Mouse (Mus musculus) small intestine, adult 2 months (tissue): ENCODE data around the gene Ubash3a. TPM values are rescaled to one million over a fixed set of nuclear protein-coding genes. Genes with fewer than 3 reads are reported as not detected.

Experiments
- H3K27ac ChIP-seq: fragments of 200-500 bp; 2 replicates; pipeline ENCODE4 v1.5.1; 2012; ENCODE audit warnings: low read depth, low read length, control low read depth, inconsistent platforms; ENCODE audit not compliant: insufficient read depth
- H3K27me3 ChIP-seq: fragments of 200-500 bp; 2 replicates; pipeline ENCODE4 v1.6.1; 2012; ENCODE audit warnings: mild to moderate bottlenecking, moderate library complexity, low read length, inconsistent platforms; ENCODE audit not compliant: control insufficient read depth, insufficient read depth
- H3K36me3 ChIP-seq: fragments of 200-500 bp; 2 replicates; pipeline ENCODE4 v1.6.1; 2012; ENCODE audit warnings: mild to moderate bottlenecking, low read length, control low read depth, inconsistent platforms; ENCODE audit not compliant: control insufficient read depth, insufficient read depth
- H3K4me1 ChIP-seq: fragments of 200-500 bp; 2 replicates; pipeline ENCODE4 v1.6.1; 2012; ENCODE audit warnings: low read length, inconsistent platforms, mixed read lengths; ENCODE audit not compliant: control insufficient read depth, insufficient read depth, insufficient read length
- H3K4me3 ChIP-seq: fragments of 200-500 bp; 2 replicates; pipeline ENCODE4 v1.5.1; 2012; ENCODE audit warnings: low read depth, mild to moderate bottlenecking, control low read depth, inconsistent platforms, low read length, moderate library complexity
- CTCF ChIP-seq: fragments of 200-500 bp; IDR thresholded peaks from 2 replicates; pipeline ENCODE4 v1.5.1; 2012; ENCODE audit warnings: low read depth, mild to moderate bottlenecking, control low read depth, inconsistent platforms, low read length, moderate library complexity, mixed read lengths; ENCODE audit not compliant: insufficient replicate concordance, insufficient read length; ENCODE audit errors: extremely low read depth
- POLR2A ChIP-seq: fragments of 200-500 bp; IDR thresholded peaks from 2 replicates; pipeline ENCODE4 v1.6.1; 2012; ENCODE audit warnings: low read depth, mild to moderate bottlenecking, control low read depth, inconsistent platforms, low read length, moderate library complexity
- WGBS: fragments of 180-500 bp; shearing (Covaris S2); methylation state at CpG from one replicate; pipeline ENCODE4 v1.1.7; 2018; 5-methylcytosine and 5-hydroxymethylcytosine counted together
- polyA plus RNA-seq: library from polyadenylated mRNA; depleted of rRNA; stranded (reverse); fragments of >200 nt; gene quantifications from 2 replicates; pipeline ENCODE4 v1.2.3, GENCODE M21; 2012

Gene Ubash3a
- polyA plus RNA-seq, 1 experiment, result 0.98 TPM

DNA sequence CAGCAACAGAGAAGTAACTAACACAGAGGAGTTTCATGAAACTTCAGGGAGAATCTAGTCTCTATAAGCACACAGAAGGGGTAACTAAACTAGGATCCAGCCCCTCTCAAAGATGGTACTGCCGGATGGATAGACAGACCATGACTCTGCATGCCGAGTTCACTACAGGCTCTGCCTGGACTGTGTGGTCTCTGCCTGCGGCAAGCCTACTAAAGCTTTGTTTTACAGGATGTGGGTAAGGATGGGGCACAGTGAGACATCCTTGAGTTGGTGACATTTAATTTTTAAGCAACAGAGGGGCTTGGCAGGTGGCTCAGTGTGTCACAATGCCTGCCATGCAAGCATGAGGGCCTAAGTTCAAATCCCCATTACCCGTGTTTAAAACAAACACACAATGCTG lies 31.4 kb upstream of the Ubash3a start:
- no peak overlapping the region for H3K27ac ChIP-seq
- WGBS, result 78% methylated on average over 4 of the region's 4 CpGs

GRCm38 (mm10) chr17:31181490-31181889 lies 26.2 kb upstream of the Ubash3a start:
- no peaks in the 10 kb centered on the region for H3K27me3 ChIP-seq
- no peaks in the 10 kb centered on the region for H3K36me3 ChIP-seq
- no peak overlapping the region for H3K4me3 ChIP-seq
- no peak overlapping the region for H3K27ac ChIP-seq
- TF ChIP-seq POLR2A (no peak), CTCF (no peak)
- peaks cover 5% of the 10 kb centered on the region; the same call in 1 of the 2 replicates for H3K4me1 ChIP-seq
- WGBS, result 85% methylated on average over 4 of the region's 4 CpGs

More for the DNA sequence above, 31.4 kb upstream of the Ubash3a start:
- H3K4me1 ChIP-seq, result no peaks in the 10 kb centered on the region
- no peaks in the 10 kb centered on the region for H3K36me3 ChIP-seq
- no peak overlapping the region for H3K4me3 ChIP-seq
- no peaks in the 10 kb centered on the region for H3K27me3 ChIP-seq
- TF ChIP-seq POLR2A, result no peak
- TF ChIP-seq CTCF, result no peak

GRCm38 (mm10) chr17:31183180-31183974 lies 24.3 kb upstream of the Ubash3a start:
- no peaks in the 10 kb centered on the region for H3K36me3 ChIP-seq
- H3K27ac ChIP-seq, result peak overlapping the region; percentile 29; the same call in 1 of the 2 replicates
- TF ChIP-seq POLR2A (no peak), CTCF (no peak)
- no peak overlapping the region for H3K4me3 ChIP-seq
- H3K27me3 ChIP-seq, result no peaks in the 10 kb centered on the region
- 23% methylated on average over 12 of the region's 12 CpGs for whole genome bisulfite sequencing
- peaks cover 5% of the 10 kb centered on the region; the same call in 1 of the 2 replicates for H3K4me1 ChIP-seq

DNA sequence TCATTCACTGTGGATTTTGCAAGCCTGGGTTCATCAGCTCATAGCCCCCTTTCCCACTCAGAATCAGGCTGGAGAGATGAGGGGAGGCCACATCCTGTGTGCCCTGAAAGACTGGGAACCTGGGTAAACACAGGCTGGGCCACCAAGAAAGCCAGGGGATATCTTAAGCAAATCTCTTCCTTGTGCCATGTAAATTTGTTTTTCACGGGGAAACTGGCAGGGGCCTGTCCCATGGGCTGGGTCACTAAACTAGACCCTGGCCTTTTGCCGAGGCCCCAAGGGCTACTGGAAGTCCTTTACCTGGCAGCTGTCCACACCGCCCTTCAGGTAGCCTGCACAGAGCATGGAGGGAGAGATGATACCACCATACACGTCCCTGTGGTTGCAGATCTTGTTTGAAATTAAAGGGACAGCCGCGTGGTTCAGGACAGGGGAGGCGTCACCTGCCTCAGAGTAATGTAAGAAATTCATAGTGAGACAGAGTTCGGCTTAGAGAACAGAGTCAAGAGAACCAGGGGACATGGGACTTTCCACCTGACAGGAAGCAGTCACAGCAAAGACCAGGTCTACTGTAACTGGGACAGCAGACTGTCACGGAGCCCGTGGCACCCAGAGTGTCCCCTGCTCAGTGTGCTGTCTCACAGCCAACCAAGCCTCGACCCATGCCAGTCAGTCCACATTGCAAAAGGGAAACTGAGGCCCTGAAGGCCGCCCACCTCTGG lies 23.2 kb upstream of the Ubash3a start:
- WGBS, result 58% methylated on average over 12 of the region's 12 CpGs
- H3K27me3 ChIP-seq, result no peaks in the 10 kb centered on the region
- 0 out of 2 replicates have a peak overlapping the region, but pooled peaks have one; percentile 29 for H3K27ac ChIP-seq
- no peak overlapping the region for H3K4me3 ChIP-seq
- peaks cover 5% of the 10 kb centered on the region; the same call in 1 of the 2 replicates for H3K4me1 ChIP-seq
- TF ChIP-seq POLR2A, result no peak
- no peak for TF ChIP-seq CTCF
- no peaks in the 10 kb centered on the region for H3K36me3 ChIP-seq

GRCm38 (mm10) chr17:31187370-31187769 lies 20.3 kb upstream of the Ubash3a start:
- Histone ChIP-seq H3K4me1 (peaks cover 5% of the 10 kb centered on the region; the same call in 1 of the 2 replicates), H3K36me3 (no peaks in the 10 kb centered on the region), H3K27ac (no peak overlapping the region), H3K4me3 (no peak overlapping the region), H3K27me3 (no peaks in the 10 kb centered on the region)
- TF ChIP-seq POLR2A (no peak), CTCF (peak; percentile 84; the same call in 1 of the 2 replicates)
- WGBS, result 17% methylated on average over 4 of the region's 4 CpGs

GRCm38 (mm10) chr17:31191825-31192224 lies 15.8 kb upstream of the Ubash3a start:
- 71% methylated on average over 8 of the region's 8 CpGs for WGBS
- Histone ChIP-seq H3K27me3 (no peaks in the 10 kb centered on the region), H3K4me3 (no peak overlapping the region), H3K36me3 (no peaks in the 10 kb centered on the region), H3K27ac (no peak overlapping the region), H3K4me1 (no peaks in the 10 kb centered on the region)
- TF ChIP-seq CTCF (no peak), POLR2A (no peak)

DNA sequence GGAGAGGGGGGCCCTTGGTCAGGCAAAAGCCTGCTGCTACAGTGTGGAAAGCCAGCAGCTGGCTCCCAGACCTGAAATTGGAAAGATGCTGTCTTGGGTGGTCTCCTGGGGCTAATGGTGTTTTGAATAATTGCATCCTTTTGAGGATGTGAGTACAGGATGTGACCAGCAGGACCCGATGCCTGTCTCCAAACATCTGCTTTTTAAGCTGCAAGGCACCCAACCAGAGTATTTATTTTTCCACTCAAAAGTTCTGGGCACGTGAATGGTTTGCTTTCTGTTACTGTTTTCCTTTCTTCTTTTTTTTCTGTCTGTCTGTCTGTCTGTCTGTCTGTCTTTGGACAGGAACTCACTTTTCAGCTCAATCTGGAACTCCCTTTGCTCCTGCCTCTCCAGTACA lies 15.0 kb upstream of the Ubash3a start:
- TF ChIP-seq CTCF (no peak), POLR2A (no peak)
- no peaks in the 10 kb centered on the region for H3K36me3 ChIP-seq
- H3K27ac ChIP-seq, result no peak overlapping the region
- H3K4me3 ChIP-seq, result no peak overlapping the region
- 72% methylated on average over 2 of the region's 2 CpGs for WGBS
- H3K27me3 ChIP-seq, result no peaks in the 10 kb centered on the region
- no peaks in the 10 kb centered on the region for H3K4me1 ChIP-seq
